Mouse (Mus musculus) small intestine, adult 2 months (tissue): ENCODE measurements around the gene Zmat5. TPM values are rescaled to one million over a fixed set of nuclear protein-coding genes. Genes with fewer than 3 reads are reported as not detected.

Experiments used
- H3K27ac ChIP-seq: fragments of 200-500 bp; 2 replicates; pipeline ENCODE4 v1.5.1; 2012; ENCODE audit warnings: low read depth, low read length, control low read depth, inconsistent platforms; ENCODE audit not compliant: insufficient read depth
- H3K27me3 ChIP-seq: fragments of 200-500 bp; 2 replicates; pipeline ENCODE4 v1.6.1; 2012; ENCODE audit warnings: mild to moderate bottlenecking, moderate library complexity, low read length, inconsistent platforms; ENCODE audit not compliant: control insufficient read depth, insufficient read depth
- H3K36me3 ChIP-seq: fragments of 200-500 bp; 2 replicates; pipeline ENCODE4 v1.6.1; 2012; ENCODE audit warnings: mild to moderate bottlenecking, low read length, control low read depth, inconsistent platforms; ENCODE audit not compliant: control insufficient read depth, insufficient read depth
- H3K4me1 ChIP-seq: fragments of 200-500 bp; 2 replicates; pipeline ENCODE4 v1.6.1; 2012; ENCODE audit warnings: low read length, inconsistent platforms, mixed read lengths; ENCODE audit not compliant: control insufficient read depth, insufficient read depth, insufficient read length
- H3K4me3 ChIP-seq: fragments of 200-500 bp; 2 replicates; pipeline ENCODE4 v1.5.1; 2012; ENCODE audit warnings: low read depth, mild to moderate bottlenecking, control low read depth, inconsistent platforms, low read length, moderate library complexity
- CTCF ChIP-seq: fragments of 200-500 bp; IDR thresholded peaks from 2 replicates; pipeline ENCODE4 v1.5.1; 2012; ENCODE audit warnings: low read depth, mild to moderate bottlenecking, control low read depth, inconsistent platforms, low read length, moderate library complexity, mixed read lengths; ENCODE audit not compliant: insufficient replicate concordance, insufficient read length; ENCODE audit errors: extremely low read depth
- POLR2A ChIP-seq: fragments of 200-500 bp; IDR thresholded peaks from 2 replicates; pipeline ENCODE4 v1.6.1; 2012; ENCODE audit warnings: low read depth, mild to moderate bottlenecking, control low read depth, inconsistent platforms, low read length, moderate library complexity
- WGBS: fragments of 180-500 bp; shearing (Covaris S2); methylation state at CpG from one replicate; pipeline ENCODE4 v1.1.7; 2018; 5-methylcytosine and 5-hydroxymethylcytosine counted together
- polyA plus RNA-seq: library from polyadenylated mRNA; depleted of rRNA; stranded (reverse); fragments of >200 nt; gene quantifications from 2 replicates; pipeline ENCODE4 v1.2.3, GENCODE M21; 2012

Gene Zmat5
- polyA plus RNA-seq, 1 experiment, result 61.5 TPM

DNA sequence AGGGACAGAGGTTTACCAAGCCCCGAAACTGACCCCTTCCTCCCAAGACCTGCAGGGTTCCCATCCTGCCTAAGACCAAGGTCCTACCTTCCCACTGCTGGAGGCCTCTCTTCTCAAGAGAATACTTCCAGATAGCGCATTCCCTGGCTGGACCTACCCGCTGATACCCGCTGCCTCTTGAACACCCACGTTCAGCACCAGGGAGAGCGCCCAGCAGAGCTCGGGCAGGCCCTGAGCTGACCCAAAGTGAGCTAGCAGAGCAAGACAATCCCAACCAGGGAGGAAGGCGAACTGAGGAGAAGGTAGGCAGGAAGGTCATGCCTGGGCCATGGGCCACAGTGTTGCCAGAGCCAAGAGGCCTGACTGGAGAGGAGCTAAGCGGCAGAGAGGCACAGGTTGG is 45.8 kb downstream of the Zmat5 start:
- WGBS, result 3% methylated on average over 9 of the region's 9 CpGs
- no peak for TF ChIP-seq POLR2A
- no peak for TF ChIP-seq CTCF

DNA sequence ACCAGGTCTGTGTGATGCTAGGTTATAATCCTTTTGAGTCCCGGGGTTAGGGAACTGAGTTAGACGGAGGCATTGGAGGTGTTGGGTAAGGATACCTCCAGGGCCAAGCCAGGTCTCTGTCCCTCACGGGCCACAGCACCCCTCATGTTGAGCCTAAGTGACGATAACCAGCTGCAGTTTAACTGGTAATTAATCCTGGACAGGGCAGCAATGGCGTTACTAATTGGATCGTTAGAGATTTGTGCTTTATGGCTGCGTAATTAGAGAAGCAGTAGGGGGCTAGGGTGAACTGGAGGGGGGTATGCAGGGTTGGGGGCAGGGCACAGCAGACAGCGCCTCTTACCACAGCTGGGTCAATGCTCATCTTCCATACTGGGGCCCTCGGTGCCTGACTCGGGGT is 48.4 kb downstream of the Zmat5 start:
- no peak for TF ChIP-seq CTCF
- TF ChIP-seq POLR2A, result no peak
- H3K36me3 ChIP-seq, result no peaks in the 10 kb centered on the region
- H3K4me1 ChIP-seq, result no peaks in the 10 kb centered on the region
- H3K4me3 ChIP-seq, result no peak overlapping the region
- 53% methylated on average over 10 of the region's 10 CpGs for WGBS
- peaks cover 16% of the 10 kb centered on the region for H3K27me3 ChIP-seq
- H3K27ac ChIP-seq, result no peak overlapping the region

More for the DNA sequence above, 45.8 kb downstream of the Zmat5 start:
- no peaks in the 10 kb centered on the region for H3K4me1 ChIP-seq
- no peak overlapping the region for H3K27ac ChIP-seq
- H3K4me3 ChIP-seq, result no peak overlapping the region
- peaks cover 41% of the 10 kb centered on the region for H3K27me3 ChIP-seq
- H3K36me3 ChIP-seq, result no peaks in the 10 kb centered on the region

DNA sequence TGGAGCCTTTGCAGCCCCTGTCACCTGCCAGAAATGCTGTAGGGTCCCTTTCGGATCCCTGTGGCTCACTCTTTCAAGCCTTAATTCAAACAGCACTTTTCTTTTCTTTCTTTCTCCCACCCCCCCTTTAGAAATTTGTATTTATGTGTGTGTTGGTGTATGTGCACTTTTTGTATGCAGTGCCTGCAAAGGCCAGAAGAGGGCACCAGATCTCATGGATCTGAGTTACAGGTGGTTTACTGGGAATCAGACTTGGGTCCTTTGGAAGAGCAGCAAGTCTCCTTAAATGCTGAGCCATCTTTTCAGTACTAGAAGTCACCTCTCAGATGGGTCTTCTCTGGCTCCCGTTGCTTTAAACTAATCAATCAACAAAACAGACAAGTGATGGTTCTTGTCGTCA is 49.6 kb downstream of the Zmat5 start:
- no peak overlapping the region for H3K27ac ChIP-seq
- H3K4me1 ChIP-seq, result no peaks in the 10 kb centered on the region
- H3K4me3 ChIP-seq, result no peak overlapping the region
- WGBS, result 90% methylated on average over 3 of the region's 3 CpGs
- H3K27me3 ChIP-seq, result peaks cover 5% of the 10 kb centered on the region; the same call in 1 of the 2 replicates
- no peaks in the 10 kb centered on the region for H3K36me3 ChIP-seq
- TF ChIP-seq CTCF (no peak), POLR2A (no peak)

- no peak overlapping the region for H3K27ac ChIP-seq
- WGBS, result 81% methylated on average over 11 of the region's 11 CpGs
- no peak overlapping the region for H3K4me3 ChIP-seq
- H3K4me1 ChIP-seq, result no peaks in the 10 kb centered on the region
- H3K27me3 ChIP-seq, result peaks cover 5% of the 10 kb centered on the region; the same call in 1 of the 2 replicates
- TF ChIP-seq CTCF, result no peak
- no peak for TF ChIP-seq POLR2A
- H3K36me3 ChIP-seq, result no peaks in the 10 kb centered on the region
Measured at GRCm38 (mm10) chr11:4754867-4755266, 50.4 kb downstream of the Zmat5 start.

DNA sequence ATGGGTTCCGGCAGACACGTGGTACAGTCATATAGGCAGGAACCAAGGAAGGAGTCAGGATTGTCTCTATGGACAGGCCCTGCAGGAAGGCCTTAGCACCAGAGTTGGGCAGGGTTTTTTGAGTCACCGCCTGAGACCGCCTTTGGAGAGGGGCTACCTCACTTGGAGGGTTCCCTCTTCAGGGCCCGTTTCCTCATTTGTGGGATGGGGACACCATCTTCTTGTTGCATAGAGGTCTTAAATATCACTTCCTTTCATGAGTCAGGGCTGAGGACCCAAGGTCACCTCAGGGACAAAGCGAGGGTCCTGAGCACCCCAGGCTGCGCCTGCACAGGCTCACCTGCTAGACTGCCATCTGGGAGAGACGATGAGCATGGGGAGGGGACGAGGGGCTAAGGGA is 52.0 kb downstream of the Zmat5 start:
- WGBS, result 81% methylated on average over 9 of the region's 9 CpGs
- no peaks in the 10 kb centered on the region for H3K27me3 ChIP-seq
- no peak overlapping the region for H3K27ac ChIP-seq
- no peak for TF ChIP-seq POLR2A
- TF ChIP-seq CTCF, result no peak
- H3K4me1 ChIP-seq, result no peaks in the 10 kb centered on the region; the same call in 1 of the 2 replicates
- H3K36me3 ChIP-seq, result no peaks in the 10 kb centered on the region
- no peak overlapping the region for H3K4me3 ChIP-seq

DNA sequence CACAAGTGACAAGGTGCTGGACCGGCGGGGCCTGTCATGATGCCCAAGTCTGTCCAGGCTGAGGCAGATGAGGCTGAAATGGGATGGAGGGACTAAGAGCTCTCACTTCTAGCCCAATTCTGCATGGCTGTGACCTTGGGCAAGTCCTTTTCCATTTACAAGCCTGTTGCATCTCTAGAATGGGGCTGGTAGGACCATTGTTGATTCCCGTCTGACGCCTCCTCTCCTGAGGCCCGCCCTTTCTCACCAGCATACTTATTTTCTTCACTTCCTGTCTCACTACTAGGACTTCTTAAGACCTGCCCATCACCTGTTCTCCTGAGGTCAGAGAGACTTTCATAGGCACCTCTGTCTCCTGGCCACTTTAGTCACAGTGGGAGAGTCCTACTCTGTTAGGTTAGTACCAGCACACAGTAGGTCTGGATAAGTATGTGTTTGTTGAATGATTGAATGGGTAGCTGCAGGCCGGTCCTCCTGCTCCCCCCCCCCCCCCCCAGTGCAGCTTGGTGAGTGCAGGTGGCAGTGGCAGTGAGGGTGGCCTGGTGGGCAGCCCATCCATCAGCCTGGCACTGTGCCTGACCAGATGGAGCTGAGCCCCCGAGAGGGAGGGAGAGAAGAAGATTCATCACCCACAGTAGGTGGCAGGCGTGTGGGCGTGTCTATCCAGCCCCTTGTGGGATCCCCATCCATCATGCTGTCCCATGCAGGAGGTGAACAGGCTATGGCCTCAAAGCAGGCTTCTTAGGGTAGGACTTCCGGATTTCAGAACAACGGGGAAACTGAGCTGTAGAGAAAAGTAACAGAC is 52.7 kb downstream of the Zmat5 start:
- 54% methylated on average over 11 of the region's 11 CpGs for WGBS
- Histone ChIP-seq H3K36me3 (no peaks in the 10 kb centered on the region), H3K27ac (no peak overlapping the region), H3K4me3 (no peak overlapping the region), H3K4me1 (no peaks in the 10 kb centered on the region; the same call in 1 of the 2 replicates), H3K27me3 (no peaks in the 10 kb centered on the region)
- TF ChIP-seq CTCF (no peak), POLR2A (no peak)

DNA sequence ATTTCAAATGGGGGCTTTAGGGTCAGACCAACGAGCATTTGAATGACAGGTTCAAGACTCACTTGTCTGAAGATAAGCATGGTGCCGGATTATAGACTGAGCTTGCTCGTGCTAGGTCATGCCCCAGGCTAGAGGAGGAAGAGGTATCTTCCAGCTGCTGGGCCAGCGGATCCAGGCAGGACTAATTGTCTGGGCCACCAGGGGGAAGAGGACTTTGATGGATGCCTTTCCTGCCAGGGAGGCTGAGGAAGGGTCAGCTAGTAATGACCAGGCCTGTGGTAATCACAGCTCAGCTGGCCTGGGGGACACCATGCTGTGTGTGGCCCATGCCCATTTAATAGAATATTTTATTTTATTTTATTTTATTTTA is 53.3 kb downstream of the Zmat5 start:
- Histone ChIP-seq H3K4me1 (no peaks in the 10 kb centered on the region; the same call in 1 of the 2 replicates), H3K27ac (no peak overlapping the region), H3K27me3 (no peaks in the 10 kb centered on the region), H3K4me3 (no peak overlapping the region), H3K36me3 (no peaks in the 10 kb centered on the region)
- no peak for TF ChIP-seq CTCF
- WGBS, result 44% methylated on average over 4 of the region's 4 CpGs

- no peaks in the 10 kb centered on the region for H3K27me3 ChIP-seq
- WGBS, result 41% methylated on average over 4 of the region's 4 CpGs
- H3K4me3 ChIP-seq, result no peak overlapping the region
- TF ChIP-seq POLR2A, result no peak
- TF ChIP-seq CTCF, result no peak
- H3K27ac ChIP-seq, result no peak overlapping the region
- H3K36me3 ChIP-seq, result no peaks in the 10 kb centered on the region
- no peaks in the 10 kb centered on the region; the same call in 1 of the 2 replicates for H3K4me1 ChIP-seq
Measured at GRCm38 (mm10) chr11:4760438-4760837, 56.0 kb downstream of the Zmat5 start.
